Mouse (Mus musculus): ENCODE results near the gene Odr4.

The Odr4 gene

DNA sequence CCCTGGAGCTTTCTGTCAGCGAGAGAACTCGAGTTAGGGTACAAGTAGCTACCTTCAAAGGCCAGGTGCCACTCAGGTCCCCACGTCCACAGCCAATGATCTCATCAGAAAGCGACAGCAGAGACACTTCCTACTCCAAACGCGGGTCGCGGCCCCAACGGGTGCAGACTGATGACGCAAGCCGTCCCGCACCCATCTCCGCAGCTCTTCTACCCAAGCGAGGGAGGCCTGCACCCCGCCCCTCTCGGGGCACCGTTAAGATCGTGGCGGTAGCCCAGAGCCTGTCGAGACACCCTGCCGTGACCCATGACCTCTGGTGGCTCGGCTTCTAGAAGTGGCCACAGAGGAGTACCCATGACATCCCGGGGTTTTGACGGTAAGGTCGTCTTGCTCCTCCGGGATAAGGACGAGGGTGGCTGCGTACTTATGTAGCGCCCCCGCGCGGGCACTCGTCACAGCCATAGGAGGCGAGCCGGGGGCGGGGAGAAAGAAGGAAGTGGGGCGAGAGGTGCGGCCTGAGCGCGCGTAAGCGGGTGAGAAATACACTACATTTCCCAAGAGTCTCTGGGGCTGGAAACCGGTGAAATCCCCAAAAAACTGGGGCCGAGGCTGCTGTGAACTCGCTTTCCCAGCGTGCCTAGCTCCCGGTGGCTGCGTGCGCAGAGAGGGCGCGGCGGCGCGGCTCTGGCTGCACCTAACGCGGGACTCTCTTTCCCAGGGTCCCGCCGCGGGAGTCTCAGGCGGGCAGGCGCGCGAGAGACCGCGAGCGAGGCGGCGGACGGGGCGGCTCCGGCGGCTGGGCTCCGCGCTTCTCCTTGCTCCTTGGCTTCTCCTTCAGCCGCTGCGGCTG is at the start of gene Odr4, which contains the start of gene Tpr:
Odr4 (minus strand) TSS at position 443 of the 850 bp plus-strand sequence.
Tpr (plus strand) TSS at position 201 of the 850 bp plus-strand sequence.
- DNase-seq (ENCODE audit: low read depth, low spot score): peak; percentile 98

DNA sequence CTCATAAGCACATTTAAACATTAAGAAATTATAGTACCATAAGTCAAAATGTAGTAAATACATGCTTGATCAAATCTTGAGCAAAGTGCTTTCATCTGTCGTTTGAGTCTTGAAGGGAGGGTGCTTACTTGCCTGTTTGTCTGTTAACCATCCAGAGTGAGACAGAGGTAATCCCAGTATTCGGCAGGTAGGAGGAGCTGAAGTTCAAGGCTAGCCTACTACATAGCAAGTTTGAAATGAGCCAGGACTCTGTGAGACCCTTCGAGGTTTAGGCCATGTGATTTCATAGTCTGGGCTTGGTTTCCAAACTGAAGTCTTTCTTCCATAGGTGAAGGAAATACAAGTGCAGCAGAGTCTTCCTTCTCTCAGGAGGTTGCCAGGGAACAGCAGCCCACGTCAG is 48.9 kb upstream of the Odr4 start:
- peak; percentile 12 for DNase-seq (ENCODE audit: low read depth, low spot score)

DNA sequence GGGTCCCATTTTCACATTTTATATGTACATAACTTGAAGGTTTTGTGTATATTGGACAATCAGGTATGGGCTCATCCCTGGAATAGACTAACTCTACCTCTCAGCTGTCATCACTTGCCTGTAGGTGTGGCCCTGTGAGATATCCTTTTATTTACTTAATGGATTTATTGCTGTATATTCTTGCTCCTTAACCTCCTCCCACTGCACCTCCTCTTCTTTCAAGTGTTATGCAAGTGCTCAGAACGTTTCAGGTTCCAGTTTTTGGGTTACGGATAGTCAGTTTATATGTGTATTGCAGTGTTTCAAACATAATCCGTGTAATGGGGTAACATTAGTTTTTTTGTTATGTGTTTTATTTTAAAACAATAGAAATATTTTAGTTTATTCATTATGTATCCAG is 45.8 kb upstream of the Odr4 start:
- DNase-seq (ENCODE audit: low read depth, low spot score): no peak

DNA sequence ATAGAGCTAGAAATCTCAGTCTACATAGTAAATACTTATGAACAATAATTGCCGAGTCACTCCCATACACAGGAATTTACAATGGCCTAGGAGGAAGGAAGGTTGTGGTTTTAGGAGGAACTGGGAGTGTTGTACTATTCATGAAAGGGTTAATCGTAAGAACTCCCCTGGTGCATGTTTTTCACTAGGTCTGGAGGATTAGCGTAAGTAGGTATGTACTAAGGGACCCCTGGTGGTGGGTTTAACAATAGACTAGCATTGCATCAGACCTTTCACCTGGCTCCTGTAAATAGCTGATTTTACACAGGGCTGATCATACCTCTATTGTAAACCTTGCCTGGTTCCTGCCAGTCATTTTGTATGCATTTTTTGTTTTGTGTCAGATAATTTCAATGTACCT is 33.3 kb upstream of the Odr4 start:
- DNase-seq (ENCODE audit: low read depth, low spot score): peak; percentile 9

DNA sequence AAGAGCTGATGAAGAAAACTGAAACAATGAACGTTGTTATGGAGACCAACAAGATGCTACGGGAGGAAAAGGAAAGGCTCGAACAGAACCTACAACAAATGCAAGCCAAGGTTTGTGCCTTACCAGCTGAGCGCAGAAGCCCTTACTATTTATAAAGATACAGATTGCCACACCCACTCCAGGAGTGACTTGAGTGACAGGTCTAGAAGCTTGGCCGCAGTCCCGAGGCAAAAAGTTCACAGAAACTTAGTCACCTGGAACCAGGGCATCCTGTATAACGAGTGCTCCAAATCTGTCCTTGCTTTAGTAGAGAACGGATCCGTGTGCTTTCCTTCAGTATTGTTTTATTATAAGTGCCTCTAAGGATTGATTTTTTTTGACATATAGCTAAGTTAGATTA is 32.8 kb upstream of the Odr4 start:
- DNase-seq (ENCODE audit: low read depth, low spot score): no peak

DNA sequence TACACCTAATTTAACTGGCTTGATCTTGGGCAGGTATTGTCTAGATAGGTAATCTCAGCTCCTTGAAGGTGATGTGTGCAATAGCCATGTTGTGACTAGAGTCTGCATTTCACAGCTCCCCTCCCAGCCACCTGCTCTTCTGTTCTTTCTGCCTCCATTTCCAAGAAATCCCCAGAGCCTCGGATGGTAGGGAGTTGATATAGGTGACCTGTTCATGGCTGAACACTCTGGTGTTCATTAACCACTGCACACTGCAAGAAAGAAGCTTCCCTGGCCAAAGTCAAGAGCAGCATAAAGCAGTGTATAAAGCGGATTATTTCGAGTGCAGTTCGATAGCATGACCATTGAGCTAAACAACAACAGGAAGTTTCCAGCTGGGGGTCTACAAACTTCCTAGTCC is 25.5 kb upstream of the Odr4 start:
- no peak for DNase-seq (ENCODE audit: low read depth, low spot score)

DNA sequence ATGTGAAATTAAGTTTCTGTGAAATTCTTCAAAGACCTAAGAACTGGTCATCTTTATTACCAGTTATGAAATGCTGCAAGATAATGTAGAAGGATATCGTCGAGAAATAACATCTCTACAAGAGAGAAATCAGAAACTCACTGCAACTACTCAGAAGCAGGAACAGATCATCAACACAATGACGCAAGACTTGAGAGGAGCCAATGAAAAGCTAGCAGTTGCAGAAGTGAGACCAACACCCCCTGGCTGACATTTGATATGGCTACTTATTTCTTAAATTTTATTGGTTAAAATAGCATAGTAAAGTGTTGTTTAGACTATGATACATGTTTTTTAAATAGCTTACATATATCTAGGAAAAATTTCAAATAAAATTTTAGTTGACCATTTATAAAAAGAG is 23.1 kb upstream of the Odr4 start:
- no peak for DNase-seq (ENCODE audit: low read depth, low spot score)

DNA sequence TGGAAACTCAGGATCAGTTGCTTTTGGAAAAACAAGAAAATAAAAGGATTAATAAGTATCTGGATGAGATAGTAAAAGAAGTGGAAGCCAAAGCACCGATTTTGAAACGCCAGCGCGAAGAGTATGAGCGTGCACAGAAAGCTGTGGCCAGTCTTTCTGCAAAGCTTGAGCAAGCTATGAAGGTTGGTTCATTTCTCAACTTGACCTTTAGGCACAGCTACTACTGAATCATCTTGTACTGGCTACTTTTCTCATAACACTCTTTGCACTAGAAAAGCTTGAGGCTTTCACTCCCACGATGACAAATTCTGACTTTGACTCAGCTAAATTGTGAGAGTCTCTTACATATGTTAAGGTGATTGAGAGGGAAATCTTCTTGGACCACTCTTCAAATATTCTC is 17.1 kb upstream of the Odr4 start:
- no peak for DNase-seq (ENCODE audit: low read depth, low spot score)

DNA sequence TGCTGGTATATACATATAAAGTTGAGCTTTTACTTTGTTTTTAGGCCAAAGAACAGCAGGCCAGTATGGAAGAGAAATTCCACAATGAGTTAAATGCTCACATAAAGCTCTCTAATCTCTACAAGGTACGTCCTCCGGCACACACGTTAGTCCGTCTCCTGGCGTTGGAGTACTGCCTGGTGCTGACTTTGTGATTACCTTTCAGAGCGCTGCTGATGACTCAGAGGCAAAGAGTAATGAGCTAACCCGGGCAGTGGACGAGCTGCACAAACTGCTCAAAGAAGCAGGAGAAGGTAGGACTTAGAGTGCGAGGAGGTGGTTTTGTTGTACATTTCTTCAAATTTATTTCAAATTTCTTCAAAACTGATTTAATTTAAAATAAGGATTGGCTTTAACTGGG is 14.4 kb upstream of the Odr4 start:
- no peak for DNase-seq (ENCODE audit: low read depth, low spot score)

DNA sequence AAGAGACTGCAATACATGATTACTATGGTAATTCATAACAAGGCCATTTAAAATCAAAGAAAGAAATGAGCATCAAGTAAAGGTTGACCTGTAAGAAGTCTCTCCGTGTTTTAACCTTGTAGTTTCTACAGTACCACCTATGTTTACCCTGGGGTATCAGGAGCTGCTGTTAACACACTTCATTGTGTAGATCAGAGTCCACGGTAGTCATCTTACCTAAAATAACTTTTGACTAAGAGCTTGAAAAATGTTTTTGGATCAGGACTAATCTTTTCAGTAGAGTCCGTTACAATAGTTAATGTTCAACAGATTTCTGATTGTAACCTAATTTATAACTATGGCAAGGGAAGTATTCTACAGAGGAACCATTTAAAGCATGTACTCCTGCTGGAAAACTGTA is 11.7 kb upstream of the Odr4 start:
- no peak for DNase-seq (ENCODE audit: low read depth, low spot score)

DNA sequence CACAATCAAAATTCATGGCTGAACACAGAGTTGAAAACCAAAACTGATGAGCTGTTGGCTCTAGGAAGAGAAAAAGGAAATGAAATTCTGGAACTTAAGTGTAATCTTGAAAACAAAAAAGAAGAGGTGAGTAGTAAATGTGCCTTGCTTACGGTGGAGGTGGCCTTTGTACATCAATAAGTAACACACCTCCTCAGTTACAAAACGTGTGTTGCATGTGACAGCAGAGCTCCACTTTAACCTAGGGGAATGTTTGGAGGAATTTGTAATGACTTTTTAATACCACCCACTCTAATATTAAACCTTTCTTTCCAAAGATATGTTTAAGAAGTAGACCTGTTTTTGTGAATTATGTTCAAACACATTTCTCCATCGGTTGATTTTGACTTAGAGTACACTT is 11.0 kb upstream of the Odr4 start:
- DNase-seq (ENCODE audit: low read depth, low spot score): no peak

DNA sequence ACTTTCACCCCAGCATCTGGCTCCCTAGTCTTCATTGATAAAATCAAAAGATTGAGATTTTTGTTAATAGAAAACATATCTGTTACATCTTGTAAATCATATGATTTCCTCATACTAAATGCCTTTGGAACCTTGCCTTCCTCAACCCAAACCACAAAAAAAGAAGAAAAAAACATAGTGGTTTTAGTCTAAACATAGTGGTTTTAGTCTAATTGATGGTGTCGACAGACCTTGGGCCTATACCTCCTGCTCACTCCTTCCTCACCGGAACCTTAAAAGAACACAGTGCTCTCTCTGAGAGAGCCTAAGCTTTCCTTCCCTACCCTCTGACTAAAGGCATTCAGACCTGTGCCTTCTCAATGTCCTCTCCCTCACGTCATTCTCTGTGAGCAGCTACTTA is 3.1 kb upstream of the Odr4 start:
- peak; percentile 6 for DNase-seq (ENCODE audit: low read depth, low spot score)

DNA sequence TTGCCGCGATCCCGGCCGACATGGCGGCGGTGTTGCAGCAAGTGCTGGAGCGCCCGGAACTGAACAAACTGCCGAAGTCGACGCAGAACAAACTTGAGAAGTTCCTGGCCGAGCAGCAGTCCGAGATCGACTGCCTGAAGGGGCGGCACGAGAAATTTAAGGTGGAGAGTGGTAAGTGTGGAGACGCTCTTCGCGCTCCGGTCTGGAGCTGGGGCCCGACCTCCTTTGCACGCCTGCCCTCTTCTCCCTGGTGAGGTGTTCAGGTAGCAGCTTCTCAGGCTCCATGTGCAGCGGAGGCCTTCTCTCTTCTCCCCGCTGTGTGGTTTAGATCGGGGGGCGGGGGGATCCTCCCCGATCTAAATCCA is 590 bp upstream of the Odr4 start:
- no peak for DNase-seq (ENCODE audit: low read depth, low spot score)

DNA sequence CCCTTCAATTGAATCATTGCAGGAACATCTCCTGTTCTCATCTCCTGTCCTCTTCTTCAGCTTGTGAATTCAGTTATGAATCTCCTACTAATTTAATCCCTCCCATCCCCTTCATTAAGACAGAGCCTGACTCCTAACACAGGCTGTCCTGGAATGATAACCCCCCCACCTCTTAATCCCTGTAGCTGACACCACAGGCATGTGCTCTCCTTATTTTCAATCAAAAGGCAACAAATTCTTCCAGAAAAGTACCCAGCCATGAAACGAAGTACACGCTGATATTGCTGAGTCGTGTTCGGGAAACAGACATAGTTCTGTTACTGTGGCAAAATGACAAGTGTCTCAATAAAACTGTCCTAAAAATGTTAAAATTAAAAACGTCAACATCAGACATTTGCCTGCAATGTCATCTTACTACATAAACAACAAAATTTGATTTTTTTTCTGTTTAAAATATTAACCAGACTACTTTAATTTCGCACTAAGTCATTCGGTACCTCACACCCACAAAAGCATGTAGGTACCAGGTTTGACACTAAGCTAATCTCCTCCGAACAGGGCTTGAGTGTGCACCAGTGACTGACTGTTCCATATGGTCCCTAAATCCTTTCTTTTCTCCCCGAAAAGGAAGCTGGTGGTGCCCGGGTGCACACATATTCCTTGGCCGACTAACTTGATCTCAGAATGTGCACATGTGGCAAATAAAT is 796 bp downstream of the Odr4 start:
- peak; percentile 19 for DNase-seq (ENCODE audit: low read depth, low spot score)

DNA sequence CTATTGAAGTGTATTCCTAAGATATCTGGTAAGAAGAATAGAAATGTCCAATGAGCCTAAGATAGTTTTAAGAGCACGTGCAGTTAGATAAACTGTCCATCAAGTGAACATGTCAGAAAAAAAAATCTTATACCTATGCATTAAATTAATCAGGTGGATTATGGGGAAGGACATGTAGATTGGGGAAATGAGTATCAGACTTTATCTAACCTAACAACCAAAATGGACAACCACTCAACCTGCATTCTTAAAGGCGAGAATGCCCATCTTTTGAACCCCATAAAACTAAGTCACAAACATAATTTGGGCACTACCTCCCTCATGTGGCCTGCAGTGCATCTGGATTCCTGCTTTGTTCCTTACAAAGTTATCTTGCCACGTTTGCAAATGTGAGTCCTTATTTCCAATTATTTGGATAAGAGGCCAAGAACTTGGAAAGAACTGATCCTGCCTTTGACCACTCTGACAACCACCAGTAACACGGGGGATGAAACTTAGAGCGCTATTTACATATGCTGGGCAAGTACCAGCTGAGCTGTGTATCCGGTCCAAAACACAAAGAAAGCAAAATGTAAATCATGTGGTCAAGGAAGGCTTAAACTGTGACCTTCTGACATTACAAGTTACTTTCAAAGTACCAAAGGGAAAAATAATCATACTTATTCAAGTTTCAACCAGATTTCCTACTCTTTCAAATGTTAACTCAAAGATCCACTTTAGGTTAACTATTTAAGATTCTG is 3.3 kb downstream of the Odr4 start:
- DNase-seq (ENCODE audit: low read depth, low spot score): no peak

DNA sequence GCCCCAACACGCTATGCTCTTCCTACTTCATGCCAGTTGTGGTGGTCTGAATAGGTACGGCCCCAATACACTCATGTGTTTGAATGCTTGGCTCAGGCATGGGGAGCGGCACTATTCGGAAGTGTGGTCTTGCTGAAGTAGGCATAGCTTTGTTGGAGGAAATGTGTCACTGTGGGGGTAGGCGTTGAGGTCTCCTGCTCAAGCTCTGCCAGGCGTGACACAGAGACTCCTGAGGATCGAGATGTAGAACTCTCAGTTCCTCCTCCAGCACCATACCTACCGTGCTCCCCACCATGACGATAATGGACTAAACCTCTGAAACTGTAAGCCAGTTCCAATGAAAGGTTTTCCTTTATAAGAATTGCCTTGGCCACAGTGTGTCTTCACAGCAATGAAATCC is 5.3 kb downstream of the Odr4 start:
- DNase-seq (ENCODE audit: low read depth, low spot score): no peak

DNA sequence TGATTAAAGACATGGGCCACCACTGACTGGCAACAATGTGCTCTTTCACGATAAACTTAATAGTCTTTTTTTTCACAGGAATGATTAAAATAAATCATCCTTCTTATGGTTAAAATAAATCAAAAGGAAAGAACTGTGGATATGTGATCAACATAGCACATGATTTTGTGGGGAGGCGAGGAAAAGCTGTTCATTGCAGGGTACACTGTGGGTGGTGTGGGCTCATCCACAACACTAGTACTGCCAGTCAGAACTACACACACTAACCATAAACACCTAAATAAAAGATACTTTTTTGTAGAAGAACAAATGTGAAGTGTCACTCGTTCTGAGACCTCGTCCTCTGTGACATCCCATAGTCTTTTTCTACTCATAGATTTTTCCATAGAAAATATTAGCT is 8.7 kb downstream of the Odr4 start:
- no peak for DNase-seq (ENCODE audit: low read depth, low spot score)

DNA sequence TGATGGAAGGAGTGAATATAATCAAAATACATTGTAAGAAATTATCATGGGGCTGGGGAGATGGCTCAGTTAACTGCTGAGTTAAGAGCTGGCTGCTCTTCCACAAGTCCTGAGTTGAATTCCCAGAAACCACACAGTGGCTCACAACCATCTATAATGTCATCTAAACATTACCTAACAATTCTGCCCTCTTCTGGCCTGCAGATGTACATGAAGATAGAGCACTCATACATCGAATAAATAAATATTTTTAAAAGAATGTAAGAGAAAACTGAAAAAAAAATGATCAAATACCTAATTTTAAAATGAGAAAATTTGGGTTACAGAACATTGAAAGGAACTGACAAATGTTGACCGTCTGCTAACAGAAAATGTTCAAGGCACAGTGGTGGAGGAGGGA is 18.6 kb downstream of the Odr4 start:
- peak; percentile 45 for DNase-seq (ENCODE audit: low read depth, low spot score)

DNA sequence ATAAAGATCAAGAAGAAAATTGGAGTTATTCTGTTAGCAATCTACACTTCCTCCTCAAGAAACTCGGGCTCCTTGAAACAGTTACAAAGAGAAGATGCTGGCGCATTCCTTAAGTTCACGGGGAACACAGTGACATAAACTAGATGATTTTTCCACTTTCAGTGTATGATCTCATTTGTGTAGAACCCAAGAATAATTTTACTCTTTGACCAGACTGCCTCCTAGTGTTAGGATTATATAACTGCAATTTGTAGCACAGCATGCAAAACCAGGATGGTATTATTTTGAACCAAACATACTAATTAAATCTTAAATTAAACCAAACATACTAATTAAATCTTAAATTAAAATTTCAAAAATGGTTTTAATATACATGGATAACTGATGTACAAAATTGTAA is 20.0 kb downstream of the Odr4 start:
- DNase-seq (ENCODE audit: low read depth, low spot score): peak; percentile 57

DNA sequence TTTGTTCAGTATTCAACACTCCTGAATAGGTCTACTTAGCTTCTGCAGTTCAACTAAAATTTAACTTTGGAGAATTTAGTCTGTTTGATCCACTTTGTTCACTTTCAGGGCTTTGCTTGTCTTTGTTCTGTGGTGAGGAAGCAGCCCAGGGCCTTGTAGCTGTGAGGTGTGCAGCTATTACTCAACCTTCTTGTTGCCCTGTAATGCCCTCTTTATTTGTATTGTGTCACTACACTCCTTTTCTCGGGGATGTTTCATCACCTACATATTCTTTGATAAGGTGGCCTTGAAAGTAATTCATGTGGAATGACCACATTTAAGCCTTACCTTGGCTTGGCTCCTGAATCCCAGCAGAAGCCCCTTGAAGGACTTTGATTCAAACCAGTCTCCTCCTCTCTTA is 32.0 kb downstream of the Odr4 start:
- DNase-seq (ENCODE audit: low read depth, low spot score): no peak

DNA sequence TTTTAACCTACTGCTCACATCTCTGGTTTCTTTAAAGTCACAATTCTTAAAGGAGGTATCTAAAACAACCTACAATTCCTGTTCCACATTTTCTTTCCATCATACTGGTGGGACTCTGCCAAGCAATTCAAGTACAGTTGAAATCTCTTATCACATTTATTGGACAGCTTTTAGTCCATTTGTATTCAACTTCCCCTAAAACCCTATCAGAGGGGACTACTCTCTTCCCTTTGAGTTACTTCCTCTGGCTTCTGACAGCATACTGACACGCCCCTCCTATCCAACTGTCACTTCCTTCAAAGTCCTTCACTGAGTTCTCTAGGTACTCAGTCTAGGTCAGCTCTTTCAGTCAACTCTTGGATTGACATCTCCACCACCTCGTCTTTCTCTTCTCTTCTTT is 57.8 kb downstream of the Odr4 start:
- no peak for DNase-seq (ENCODE audit: low read depth, low spot score)

DNA sequence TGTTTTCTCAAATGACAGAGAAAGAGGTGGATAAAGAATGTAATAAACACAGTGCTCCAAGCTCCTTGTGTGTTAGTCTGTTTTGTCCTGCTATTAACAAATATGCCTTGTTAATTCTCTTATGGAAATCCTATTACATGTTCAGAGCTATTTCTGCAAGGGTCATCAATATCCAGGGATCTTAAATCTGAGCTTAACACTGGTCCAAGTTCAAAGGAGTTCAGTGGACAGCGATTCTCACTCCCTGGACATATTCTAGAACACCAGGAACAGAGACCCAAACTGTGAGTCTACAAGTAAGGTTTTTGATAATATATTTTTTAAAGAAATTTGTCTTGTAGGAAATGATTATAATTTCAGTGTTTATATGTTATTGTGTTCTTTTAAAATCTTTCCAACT is 73.7 kb downstream of the Odr4 start, which contains the start of gene Pdc:
Pdc (plus strand) TSS at position 213 of the 400 bp plus-strand sequence.
- DNase-seq (ENCODE audit: low read depth, low spot score): no peak
